Mouse (Mus musculus) CD4-positive, CD25-positive, alpha-beta regulatory T cell, adult 2 months (primary cell): ENCODE measurements around the gene Erich4.
"Not testable (repeated sequence)": the region's sequence is repeated elsewhere in the genome, so short reads cannot be mapped to it uniquely, and the experiment has no call there.

Experiments used
- DNase-seq: peaks from one replicate; pipeline ENCODE4 v3.0.0-alpha.2; 2012; ENCODE audit warnings: low read depth, low spot score

Gene Erich4

GRCm38 (mm10) chr7:25576793-25577437 is 38.8 kb downstream of the Erich4 start:
- peak; percentile 68 for DNase-seq

GRCm38 (mm10) chr7:25576308-25576707 is 39.4 kb downstream of the Erich4 start:
- DNase-seq: peak; percentile 49

DNA sequence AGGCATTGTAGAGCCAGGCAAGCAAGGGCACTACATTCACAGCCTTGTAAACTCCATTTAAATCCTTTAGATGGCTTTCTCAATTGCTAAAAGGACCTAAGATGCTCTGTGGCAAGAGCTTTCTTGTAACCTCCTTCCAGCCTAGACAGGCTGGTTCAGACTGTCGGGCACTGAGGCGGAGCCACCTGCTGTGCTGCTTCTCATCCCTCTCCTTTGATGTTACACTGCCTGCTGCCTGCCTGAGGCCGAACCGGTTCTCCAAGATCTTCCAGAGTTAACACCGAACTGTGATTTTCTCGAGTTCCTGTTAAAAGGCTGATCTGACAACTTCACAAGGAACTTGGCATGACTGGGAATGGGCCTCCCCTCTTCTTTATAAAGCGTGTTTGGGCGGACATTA is 39.8 kb downstream of the Erich4 start:
- peak; percentile 51 for DNase-seq

GRCm38 (mm10) chr7:25575105-25575504 is 40.6 kb downstream of the Erich4 start:
- no peak for DNase-seq

GRCm38 (mm10) chr7:25573806-25574205 is 41.9 kb downstream of the Erich4 start:
- not testable (repeated sequence) for DNase-seq

DNA sequence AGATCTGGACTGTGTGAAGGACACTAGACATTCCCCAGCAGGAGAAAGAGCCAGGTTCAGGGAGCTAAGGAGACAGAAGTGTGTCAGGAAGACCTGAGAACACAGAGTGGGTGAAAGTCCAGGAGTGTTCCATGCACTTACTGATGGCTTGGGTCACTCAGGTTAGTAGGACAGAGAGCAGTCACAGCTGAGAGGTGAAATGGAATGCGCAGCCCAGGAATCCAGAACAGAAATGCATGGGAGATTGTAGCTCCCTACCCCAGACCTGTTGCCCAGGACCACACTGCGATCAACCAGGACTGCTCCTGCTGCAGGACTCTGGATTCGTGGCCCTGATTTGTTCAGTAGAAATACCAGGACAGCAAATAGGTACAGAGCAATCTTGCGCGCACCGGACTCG is 47.0 kb downstream of the Erich4 start:
- DNase-seq: no peak
